Mouse (Mus musculus) mouse embryonic stem cell (cell line): Measurements from ENCODE around the gene Dusp12.

Experiments
- in situ Hi-C, 2 experiments: fragments of 300-500 bp; cut with MboI; formaldehyde crosslinking; loops; 1 replicate in 1 of 2; 3 replicates in 1 of 2; pipeline ENCODE4 v1.14.3; 2019 to 2020; ENCODE audit warnings: low sequenced_read_pairs in 2 of 2, low pct_unique_long_range_greater_than_20kb in 1 of 2, mixed read lengths in 1 of 2; ENCODE audit not compliant: unreplicated experiment in 1 of 2

The Dusp12 gene

DNA sequence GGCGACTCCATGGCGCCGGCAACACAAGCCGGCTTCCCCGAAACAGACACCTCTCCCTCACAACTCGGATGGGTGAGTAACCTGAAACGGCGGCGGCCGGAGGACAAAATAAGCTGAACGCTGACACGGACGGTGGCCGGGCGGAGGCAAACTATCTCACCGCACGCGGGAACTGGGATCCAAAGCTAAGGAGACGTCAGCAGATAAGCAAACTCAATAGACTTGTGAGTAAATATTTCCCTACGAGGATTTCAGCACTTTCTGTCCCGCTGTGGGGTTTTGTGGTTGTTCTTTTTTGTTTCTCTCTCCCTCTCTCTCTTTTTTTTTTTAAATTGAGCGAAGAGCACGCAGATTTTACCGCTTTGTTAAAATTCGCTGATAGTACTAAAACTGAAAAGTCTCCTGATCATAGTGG lies 17.6 kb downstream of the Dusp12 start, which contains the start of gene Atf6:
Atf6 (minus strand) TSS at position 81 of the 415 bp plus-strand sequence.
- in situ Hi-C loops, result no loop called here

DNA sequence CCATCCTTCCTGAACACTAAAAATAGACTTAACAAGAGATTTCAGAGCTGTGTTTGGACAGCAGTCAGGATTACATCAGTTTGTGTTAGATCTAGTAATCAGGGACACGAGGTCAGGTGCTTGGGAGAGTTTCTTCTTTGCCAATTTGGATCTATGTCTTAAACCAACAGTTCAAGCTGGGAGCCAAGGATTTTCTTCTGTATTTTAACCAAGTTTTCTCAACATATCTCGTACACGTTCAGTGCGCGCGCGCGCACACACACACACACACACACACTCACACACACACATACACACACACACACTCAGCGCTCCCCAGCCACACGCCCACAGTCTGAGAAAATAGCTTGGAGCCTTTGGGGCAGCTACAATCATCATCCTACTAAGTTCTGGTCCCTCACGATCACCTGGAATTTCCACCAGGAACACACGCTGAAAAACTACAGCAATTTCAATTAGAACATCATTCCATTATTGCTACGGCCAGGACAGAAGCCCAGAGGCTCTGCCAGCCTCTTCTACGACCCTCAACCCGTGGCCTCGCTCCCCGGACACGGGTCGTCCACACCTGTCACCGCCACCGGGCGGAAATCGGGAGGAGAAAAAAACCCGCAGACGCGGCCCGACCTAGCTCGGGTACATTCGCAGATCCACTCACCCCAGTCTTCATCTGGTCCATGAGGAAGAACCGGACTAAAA lies 18.2 kb downstream of the Dusp12 start:
- in situ Hi-C loops, result no loop called here

DNA sequence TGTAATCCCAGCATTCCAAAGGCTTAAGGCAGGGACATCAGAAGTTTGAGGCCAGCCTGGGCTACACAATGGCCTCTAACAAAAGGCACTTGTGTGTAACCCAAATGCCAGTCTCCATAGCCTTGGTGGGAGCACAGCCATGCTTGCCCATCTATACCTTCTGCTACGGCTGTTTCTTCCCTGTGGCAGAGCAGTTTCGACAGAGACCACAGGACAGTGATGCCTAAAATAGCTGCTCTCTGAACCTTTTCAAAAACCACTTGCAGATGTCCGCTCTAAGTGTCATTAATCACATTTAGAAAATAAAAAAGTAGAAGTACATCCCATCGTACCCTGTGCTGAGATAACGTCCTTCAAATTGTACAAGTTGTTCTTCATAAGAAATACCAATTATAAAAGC lies 19.9 kb downstream of the Dusp12 start:
- in situ Hi-C loops, result no loop called here

DNA sequence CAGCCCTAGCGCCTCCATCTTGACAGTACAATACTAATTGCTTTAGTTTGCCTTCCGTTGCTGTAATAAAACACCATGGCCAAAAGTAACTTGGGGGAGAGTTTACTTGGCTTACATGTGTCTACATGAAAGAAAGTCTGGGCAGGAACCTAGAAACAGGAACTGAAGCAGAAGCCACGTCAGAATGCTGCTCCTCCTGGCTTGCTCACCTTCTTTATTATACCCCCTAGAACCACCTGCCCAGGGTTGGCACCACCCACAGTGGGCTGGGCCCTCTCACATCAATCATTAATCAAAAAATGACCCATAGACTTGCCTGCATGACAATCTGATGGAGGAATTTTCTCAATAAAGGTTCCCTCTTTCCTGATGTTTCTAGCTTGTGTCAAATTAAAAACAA lies 20.6 kb downstream of the Dusp12 start:
- in situ Hi-C loops, result no loop called here

DNA sequence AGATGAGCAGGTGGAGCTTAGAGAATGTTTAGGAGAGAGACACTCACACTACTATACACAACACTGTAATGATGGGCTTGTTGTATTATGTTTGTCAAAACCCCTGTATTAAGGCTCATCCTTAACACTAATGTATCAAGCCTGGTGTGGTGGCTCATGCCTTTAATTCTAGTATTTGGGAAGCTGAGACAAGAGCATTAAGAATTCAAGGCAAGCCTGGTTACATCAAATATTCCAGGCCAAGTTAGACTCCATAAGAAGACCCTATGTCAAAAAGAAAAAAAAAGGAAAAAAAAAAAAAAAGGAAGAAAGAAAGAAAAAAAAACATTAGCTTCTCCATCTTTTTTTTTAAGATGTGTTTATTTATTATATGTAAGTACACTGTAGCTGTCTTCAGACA lies 21.1 kb downstream of the Dusp12 start:
- in situ Hi-C loops, result no loop called here

DNA sequence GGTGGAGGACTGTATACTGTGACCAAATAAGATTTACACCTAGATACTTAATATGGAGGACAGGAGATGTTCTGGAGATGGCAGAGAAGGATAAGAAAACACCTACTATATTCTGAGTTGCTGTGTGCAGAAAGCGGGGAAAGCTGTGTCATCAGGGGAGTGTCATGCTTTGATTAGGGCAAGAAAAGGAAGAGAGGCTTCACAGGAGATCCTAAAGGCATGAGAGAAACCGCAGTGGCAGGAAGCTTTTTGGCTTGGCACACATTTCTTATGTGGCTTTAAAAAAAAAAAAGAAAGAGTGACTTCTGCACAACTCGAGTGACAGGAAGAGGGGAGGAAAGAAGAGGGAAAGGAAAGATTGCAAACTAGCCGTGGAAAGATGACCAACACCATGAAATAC lies 22.3 kb downstream of the Dusp12 start:
- in situ Hi-C loops, result no loop called here

DNA sequence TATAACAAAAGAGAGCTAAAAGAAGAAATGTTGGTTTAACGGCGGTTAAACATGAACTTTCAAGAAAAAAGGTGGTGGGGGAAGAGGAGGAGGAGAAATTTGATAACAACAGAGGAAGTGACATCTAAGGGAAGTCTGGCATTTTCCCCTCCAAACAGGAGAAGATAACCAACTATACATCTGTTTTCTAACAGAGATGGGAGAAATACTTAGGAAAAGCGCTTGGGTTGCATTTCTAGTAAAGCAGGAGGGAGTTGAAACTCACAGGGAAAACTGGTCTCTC lies 23.0 kb downstream of the Dusp12 start:
- in situ Hi-C loops, result no loop called here

DNA sequence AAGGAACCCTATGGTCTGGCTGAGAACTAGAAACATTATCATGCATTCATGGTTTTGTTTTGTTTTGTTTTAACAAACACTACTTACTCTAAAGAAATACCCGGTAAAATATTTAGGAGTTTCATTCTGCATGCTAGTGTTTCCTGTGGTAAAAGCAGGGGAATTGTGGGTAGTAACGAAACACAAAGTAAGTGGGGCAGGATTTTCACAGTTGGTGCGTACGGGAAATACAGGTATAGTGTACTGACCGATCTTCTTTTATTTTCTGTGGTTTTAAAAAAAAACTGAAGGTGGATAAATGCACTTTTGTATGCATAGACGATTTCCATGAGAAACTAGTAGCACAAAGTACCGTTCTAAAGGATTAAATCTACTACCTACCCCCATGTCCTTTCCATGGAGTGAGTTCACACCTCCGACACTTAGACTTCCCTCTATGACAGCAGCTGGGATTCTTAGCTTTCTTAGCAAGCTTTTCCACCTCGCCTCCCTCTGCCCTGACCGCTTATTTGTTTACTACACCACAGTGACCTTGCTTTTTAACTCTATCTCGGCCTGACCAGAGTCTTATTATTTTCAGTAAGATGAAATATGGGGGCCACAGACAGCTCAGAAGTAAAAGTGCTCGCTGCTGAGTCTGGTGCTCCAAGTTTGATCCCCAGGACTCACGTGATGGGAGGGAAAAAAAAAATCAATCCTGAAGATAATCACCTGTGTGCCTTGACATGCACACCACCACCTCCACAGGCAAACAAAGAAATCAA lies 23.5 kb downstream of the Dusp12 start:
- in situ Hi-C loops, result no loop called here

DNA sequence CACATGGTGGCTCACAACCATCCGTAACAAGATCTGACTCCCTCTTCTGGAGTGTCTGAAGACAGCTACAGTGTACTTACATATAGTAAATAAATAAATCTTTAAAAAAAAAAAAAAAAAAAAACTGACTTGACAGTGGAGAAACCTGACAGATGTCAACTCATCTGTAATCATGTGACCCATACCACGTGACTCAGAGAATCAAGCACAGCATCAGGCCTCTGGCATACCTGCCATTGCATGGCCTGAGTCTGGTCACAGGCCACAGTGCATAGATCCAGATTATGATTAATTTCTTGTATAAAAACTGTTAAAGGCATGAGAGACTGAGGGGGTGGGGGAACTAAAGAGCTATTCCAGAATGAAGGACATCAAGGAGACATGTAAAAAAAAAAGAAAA lies 26.5 kb downstream of the Dusp12 start:
- in situ Hi-C loops, result no loop called here

DNA sequence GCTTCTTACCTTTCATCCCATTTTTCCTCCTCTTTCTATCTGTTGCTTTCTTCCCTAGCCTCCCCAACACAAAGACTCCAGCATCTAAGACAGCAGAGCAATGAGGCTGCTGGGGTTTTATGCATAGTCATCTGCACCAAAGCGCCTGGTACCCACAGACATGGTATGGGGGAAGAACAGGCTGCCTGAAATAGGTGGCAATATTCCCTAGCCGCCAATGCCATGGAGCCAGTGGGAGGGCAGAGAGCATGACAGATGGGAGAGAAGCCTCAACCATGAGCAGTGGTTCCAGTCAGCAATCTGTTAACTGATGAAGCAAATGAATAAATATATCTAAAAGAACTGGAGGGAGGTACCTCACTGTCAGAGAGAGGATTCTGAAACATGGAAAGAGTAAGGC lies 28.0 kb downstream of the Dusp12 start:
- in situ Hi-C loops, result no loop called here

DNA sequence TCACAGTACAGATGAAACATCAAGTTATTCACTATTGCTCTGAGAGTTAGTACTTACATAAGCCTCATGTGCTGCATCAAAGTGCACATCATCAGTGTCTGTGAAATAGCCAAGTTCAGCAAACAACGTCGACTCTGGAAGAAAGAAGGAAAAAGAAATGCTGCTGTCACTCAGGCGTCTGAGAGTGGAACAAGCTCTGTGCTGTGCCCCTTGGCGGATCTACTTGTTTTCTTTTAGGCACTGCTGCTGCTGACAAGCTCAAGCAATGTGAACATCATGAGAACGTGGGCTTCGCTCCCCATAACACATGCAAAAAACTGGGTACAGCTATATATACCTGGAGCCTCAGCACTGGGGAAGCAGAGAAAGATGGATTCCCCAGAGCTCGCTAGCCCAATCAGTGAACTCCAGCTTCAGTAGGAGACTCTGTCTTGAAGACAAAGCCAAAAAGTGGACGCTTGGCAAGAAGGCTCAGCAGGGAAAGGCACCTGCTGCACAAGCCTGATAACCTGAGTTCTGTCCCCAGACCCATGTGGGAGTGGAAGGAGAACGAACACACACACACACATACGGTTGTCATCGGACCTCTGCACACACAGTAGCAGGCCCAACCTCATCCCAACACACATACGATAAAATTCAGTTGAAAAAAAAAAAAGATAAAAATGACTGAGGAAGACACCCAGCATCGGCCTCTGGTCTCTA lies 30.1 kb downstream of the Dusp12 start:
- in situ Hi-C loops, result no loop called here

DNA sequence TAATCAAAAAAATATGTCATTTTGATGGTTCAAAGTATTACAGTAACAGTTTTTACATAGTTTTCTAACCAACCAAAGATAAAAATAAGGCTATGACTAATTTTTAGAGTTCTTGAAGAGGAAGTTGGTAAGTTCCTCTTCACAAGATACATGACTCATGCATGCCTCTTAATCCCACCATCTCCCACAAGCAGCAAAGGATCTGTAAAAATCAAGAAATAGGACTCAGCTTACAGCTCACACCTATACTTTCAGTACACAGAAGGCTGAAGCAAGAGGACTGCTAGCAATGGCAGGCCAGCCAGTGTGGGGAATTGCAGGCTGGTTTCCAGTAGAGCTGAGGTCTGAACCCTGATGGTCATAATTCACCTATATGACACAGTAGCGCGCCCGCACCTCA lies 31.7 kb downstream of the Dusp12 start:
- in situ Hi-C loops, result no loop called here

DNA sequence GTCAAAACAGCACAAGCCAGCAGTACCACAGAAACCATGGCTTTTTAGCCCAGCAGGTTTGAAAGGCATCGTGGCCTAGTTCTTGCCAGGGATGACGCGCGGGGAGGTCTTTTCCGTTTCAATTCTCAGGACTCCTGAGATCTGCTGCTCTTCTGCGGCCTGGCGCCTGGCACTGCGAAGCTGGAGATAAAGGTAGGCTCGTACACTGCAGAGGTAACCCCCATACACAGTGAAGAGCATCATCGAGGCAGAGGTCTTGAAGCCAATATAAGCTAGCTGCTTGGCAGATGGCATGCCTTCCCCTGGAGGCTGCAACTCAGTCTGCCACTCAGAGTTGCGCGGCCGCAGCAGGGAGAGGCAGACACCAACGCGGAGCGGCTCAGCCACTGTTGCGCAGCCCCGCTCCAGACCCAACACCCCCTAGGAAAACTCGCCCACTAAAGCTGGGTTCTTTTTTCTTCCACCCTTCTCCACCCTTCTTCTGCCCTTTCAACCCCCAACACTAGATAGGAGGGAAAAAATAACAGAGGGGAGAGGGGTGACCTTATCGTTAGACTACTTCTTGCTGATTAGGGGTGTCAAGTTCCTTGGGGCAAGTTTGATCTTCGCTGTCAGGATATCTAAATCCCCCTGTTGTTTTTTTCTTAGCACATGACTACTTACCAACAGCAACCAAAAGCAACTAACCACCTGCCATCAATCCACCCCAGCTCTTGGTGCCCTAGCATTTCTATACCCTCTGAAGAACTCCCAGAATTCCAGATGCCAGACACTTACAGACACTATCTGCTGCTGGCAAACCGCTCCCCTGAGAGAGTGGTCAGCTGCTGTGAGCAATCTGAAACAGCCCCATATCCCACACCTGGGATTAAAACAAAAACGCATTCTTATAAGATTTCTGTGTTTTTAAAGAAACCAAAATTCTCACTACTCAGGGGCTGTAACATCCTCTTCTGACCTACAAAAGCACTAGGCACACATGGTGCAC lies 34.4 kb downstream of the Dusp12 start:
- in situ Hi-C loops, result no loop called here

DNA sequence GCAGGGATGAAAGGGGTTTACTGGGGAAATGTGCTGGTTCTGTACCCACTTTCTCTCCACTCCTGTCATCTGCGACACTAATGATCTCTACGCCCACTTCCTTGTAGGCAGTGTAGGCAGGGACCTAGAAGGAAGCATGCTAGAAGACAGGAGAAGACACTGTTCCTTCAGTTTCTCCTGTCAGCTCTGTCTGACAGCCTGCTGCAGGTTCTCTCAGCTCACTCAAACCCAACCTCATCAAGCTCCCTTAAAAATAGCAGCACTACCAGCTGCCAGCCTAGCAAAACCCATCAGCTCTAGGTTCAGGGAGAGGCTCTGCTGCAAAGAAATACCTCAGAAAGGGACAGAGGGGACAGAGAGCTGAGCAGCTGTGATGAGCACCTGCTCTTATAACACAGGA lies 35.3 kb downstream of the Dusp12 start:
- in situ Hi-C loops, result no loop called here

DNA sequence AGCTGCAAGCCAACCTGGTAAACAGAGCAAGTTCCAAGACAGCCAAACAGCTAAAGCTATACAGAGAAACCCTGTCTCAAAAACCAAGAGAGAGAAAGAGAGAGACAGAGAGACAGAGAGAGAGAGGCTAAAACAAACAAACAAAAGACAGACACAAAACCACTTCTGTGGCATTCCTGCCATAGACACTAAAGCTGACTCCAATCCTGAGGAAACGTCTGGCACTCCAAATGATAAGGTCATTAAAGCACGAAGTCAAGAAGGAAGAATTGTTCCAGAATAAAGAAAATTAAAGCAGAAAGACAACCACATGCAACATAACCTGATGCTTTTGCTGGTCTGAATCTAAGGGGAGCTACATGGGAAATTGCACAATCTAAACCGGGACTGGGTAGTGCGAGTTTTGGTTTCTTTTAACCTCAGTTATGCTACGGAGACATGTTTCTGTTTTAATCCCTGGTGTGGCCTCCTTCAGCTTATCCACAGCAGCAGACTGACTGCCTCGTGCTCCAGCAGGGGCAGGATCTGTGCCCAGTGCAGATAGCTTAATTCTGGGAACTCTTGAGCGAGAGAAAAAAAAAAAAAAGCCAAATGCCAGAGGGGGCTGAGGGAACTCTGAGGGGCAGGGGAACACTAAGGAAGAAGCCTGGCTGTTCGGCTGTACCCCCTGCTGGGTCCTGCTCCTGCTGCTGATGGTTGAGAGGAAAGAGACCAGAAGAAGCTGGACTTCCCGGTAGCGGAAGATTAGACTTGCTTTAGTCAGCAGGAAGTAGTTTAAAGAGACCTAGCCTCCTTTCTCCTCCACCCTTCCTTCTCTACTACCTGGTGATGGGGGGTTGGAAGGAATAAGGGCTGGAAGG lies 39.7 kb downstream of the Dusp12 start:
- in situ Hi-C loops, result no loop called here

DNA sequence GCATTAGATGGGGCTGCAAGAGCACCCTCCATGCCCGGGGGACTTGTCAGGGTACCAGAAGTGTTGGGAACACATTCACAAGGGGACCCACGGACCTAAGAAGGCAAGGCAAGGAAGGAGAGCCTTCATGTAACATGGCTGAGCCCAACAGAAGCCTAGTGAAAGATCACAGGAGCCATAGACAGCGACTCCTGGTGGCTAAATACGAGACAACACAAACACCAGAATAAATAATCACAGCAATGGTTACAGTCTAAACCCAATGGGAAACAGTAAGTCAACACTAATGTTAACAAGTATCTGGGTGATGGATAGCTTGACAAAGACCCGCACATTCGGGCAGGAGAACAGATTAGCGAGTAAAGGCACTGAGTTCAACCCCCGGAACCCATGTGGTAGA lies 41.0 kb downstream of the Dusp12 start:
- in situ Hi-C loops, result no loop called here

DNA sequence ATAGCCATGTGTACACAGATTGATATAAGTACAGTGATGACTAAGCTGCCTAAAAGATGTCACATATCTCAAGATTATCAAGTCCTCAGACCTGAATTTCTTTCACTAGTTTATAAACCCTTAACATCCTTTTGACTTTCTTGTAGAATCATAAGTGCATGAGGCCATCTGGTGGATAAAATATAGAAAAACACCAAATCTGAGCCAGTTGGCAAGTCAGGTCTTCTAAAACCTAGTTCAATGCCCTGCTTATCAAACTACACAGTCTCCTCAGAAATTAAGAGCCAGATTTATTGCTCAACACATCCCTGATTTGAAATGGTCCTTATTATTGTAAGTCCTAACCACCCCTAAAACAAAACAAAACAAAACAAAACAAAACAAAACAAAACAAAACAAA lies 45.7 kb downstream of the Dusp12 start:
- in situ Hi-C loops, result no loop called here

DNA sequence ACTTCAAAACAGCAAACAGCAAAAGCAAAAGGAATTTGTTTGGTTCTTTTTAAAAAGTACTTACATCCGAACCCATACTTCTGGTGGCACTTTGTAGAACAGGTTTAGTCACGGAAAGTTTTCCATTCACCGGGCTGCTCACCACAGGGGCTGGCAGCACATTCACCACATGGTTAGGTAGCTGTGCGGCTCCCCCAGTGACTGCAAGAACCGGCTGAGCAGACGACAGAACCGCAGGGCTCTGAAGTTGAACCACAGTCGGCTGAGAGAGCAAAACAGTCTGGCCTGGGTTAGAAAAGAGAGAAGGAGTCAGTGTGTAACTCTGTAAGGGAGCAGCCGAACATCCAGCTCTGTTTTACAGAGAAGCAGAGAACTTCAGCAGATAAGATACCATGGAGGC lies 50.6 kb downstream of the Dusp12 start:
- in situ Hi-C loops, result no loop called here
